Mouse (Mus musculus): ENCODE measurements around the gene Mbtps1. TPM values are rescaled to one million over a fixed set of nuclear protein-coding genes. Genes with fewer than 3 reads are reported as not detected.

The Mbtps1 gene
- polyA plus RNA-seq, 1 experiment from 2014 or later, result 59.5 TPM

DNA sequence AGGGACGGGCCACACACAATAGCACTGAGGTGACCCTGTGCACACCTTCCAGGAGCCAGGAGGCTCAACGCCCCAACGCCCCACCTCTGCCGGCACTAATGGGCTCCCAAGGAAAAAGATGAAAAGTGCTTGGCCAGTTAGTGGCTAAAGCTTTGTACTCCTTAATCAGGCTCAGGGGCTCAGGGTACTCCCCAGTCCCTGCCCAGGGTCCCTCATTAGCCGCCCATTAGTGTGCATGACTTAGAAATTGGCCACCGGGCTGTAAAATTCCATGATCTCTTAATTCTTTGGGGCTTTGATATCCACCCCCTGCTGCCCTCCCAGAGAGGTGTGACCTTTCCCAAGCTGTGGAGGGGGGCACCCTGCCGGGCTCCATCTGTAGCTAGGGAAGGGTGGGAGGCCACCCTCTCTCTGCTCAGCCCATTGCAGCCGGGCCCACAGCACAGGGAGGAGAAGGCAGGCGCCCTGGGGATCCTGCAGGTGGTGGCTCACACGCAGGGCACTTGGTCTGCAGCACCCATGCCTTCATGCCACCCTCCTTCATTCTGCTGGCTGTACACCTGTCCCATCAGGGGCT, 55.3 kb downstream of the Mbtps1 start:
- Histone ChIP-seq H3K4me1 (ENCODE audit: control insufficient read depth, insufficient read depth, low read length) (peaks cover 10% of the 10 kb centered on the region; the same call in 1 of the 2 replicates), H3K27ac (replicated peaks; ENCODE audit: low read depth, low read length) (no peak overlapping the region), H3K36me3 (ENCODE audit: control insufficient read depth, insufficient read depth, low read length) (peaks cover 22% of the 10 kb centered on the region), H3K4me2 (ENCODE audit: low read length) (no peak overlapping the region), H3K4me3 (replicated peaks; ENCODE audit: low read depth, low read length) (no peak overlapping the region), H3K9ac (replicated peaks; ENCODE audit: low read length) (no peak overlapping the region), H3K27me3 (ENCODE audit: control insufficient read depth, insufficient read depth, low read length) (no peaks in the 10 kb centered on the region), H3K9me3 (ENCODE audit: control insufficient read depth, low read length) (no peaks in the 10 kb centered on the region)
- no peak for ATAC-seq (ENCODE audit: low FRiP score, low TSS enrichment)
- no peak for DNase-seq
- 35% methylated on average over 10 of the region's 10 CpGs for WGBS

DNA sequence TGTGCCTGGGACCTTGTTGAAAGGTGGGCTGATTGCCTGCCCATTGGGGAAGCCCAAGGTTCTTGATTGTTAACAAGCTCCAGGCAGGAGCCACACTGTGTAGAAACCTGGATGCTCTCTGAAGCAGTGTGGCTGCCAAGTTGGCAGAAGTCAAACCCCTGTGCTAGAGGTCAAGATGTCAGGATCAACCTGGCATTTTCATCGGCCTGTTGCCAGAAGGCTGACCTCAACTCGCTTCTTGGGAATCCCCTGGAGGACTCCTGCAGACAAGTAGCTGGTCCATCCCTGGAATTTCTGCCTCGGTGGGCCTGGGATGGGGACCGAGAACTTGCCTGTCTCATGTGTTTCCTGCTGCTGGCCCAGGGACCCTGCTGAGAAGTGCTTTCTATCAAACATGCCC, 56.4 kb downstream of the Mbtps1 start:
- no peak for ATAC-seq (ENCODE audit: low FRiP score, low TSS enrichment)
- WGBS, result 74% methylated on average over 4 of the region's 4 CpGs
- no peak for DNase-seq
- no peak overlapping the region for H3K27ac ChIP-seq (replicated peaks; ENCODE audit: low read depth, low read length)
- peaks cover 12% of the 10 kb centered on the region for H3K36me3 ChIP-seq (ENCODE audit: control insufficient read depth, insufficient read depth, low read length)
- H3K9me3 ChIP-seq (ENCODE audit: control insufficient read depth, low read length), result no peaks in the 10 kb centered on the region
- H3K9ac ChIP-seq (replicated peaks; ENCODE audit: low read length), result no peak overlapping the region
- peaks cover 10% of the 10 kb centered on the region; the same call in 1 of the 2 replicates for H3K4me1 ChIP-seq (ENCODE audit: control insufficient read depth, insufficient read depth, low read length)
- no peaks in the 10 kb centered on the region for H3K27me3 ChIP-seq (ENCODE audit: control insufficient read depth, insufficient read depth, low read length)
- H3K4me2 ChIP-seq (ENCODE audit: low read length), result no peak overlapping the region
- no peak overlapping the region for H3K4me3 ChIP-seq (replicated peaks; ENCODE audit: low read depth, low read length)

- DNase-seq, result no peak
- WGBS, result 51% methylated on average over 5 of the region's 5 CpGs
Observed at GRCm38 (mm10) chr8:119501598-119501997, 56.9 kb downstream of the Mbtps1 start, which contains the start of gene Slc38a8. Gene Slc38a8 (minus strand): TSS chr8:119501698.

DNA sequence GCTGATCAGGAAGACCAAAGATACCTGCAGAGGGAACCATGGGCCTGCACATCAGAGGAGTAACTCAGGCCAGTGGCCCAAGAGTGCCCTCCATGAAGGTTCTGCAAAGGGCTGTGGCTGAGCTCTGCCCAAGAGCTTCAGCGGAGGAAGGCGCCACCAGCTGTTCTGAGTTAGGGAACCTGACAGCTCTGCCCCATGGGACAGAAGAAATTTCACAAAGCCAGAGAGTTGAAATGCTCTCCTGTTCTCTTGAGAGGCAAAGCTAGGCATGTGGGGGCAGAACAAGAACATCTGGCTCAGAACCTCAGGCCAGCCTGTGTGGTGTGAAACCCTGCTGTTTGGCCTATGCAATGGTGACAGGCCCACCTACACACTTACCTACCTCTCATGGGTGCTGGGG, 58.7 kb downstream of the Mbtps1 start:
- H3K27me3 ChIP-seq (ENCODE audit: control insufficient read depth, insufficient read depth, low read length), result no peaks in the 10 kb centered on the region
- 92% methylated on average over 2 of the region's 2 CpGs for WGBS

More at GRCm38 (mm10) chr8:119501598-119501997, 56.9 kb downstream of the Mbtps1 start, which contains the start of gene Slc38a8:
- H3K9me3 ChIP-seq (ENCODE audit: control insufficient read depth, low read length), result no peaks in the 10 kb centered on the region
- H3K4me2 ChIP-seq (ENCODE audit: low read length), result no peak within 1 kb of the TSS
- H3K4me3 ChIP-seq (replicated peaks; ENCODE audit: low read depth, low read length), result no peak within 1 kb of the TSS
- ATAC-seq (ENCODE audit: low FRiP score, low TSS enrichment), result no peak
- peaks cover 10% of the 10 kb centered on the region; the same call in 1 of the 2 replicates for H3K4me1 ChIP-seq (ENCODE audit: control insufficient read depth, insufficient read depth, low read length)
- H3K27me3 ChIP-seq (ENCODE audit: control insufficient read depth, insufficient read depth, low read length), result no peaks in the 10 kb centered on the region
- H3K9ac ChIP-seq (replicated peaks; ENCODE audit: low read length), result no peak within 1 kb of the TSS
- peaks cover 10% of the 10 kb centered on the region; the same call in 1 of the 2 replicates for H3K36me3 ChIP-seq (ENCODE audit: control insufficient read depth, insufficient read depth, low read length)
- H3K27ac ChIP-seq (replicated peaks; ENCODE audit: low read depth, low read length), result no peak within 1 kb of the TSS

DNA sequence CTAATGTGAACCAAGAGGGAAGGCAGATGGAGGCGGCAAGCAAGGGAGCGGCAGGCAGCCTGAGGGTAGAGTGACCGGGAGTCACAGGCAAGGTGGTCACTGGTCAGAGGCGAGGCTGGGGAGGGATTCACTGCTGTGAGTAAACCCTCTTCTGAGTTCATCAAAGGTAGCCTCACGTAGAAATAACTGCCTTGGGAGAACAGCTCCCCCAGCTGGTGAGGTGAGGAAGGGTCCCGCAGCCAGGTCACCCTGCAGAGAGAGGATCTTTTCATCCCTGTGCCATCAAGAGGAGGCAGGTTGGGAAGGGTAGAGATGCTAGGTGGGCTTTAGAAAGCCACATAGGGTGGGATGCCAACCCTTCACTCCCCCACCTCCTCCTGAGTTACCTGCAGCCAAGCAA, 61.7 kb downstream of the Mbtps1 start:
- Histone ChIP-seq H3K36me3 (ENCODE audit: control insufficient read depth, insufficient read depth, low read length) (no peaks in the 10 kb centered on the region), H3K4me1 (ENCODE audit: control insufficient read depth, insufficient read depth, low read length) (no peaks in the 10 kb centered on the region; the same call in 1 of the 2 replicates), H3K27ac (replicated peaks; ENCODE audit: low read depth, low read length) (no peak overlapping the region), H3K9me3 (ENCODE audit: control insufficient read depth, low read length) (no peaks in the 10 kb centered on the region), H3K27me3 (ENCODE audit: control insufficient read depth, insufficient read depth, low read length) (no peaks in the 10 kb centered on the region), H3K4me3 (replicated peaks; ENCODE audit: low read depth, low read length) (no peak overlapping the region), H3K9ac (replicated peaks; ENCODE audit: low read length) (no peak overlapping the region), H3K4me2 (ENCODE audit: low read length) (no peak overlapping the region)
- DNase-seq, result no peak
- no peak for ATAC-seq (ENCODE audit: low FRiP score, low TSS enrichment)
- 33% methylated on average over 6 of the region's 6 CpGs for WGBS

More for the DNA sequence above, 58.7 kb downstream of the Mbtps1 start:
- Histone ChIP-seq H3K36me3 (ENCODE audit: control insufficient read depth, insufficient read depth, low read length) (no peaks in the 10 kb centered on the region), H3K9me3 (ENCODE audit: control insufficient read depth, low read length) (no peaks in the 10 kb centered on the region), H3K27ac (replicated peaks; ENCODE audit: low read depth, low read length) (no peak overlapping the region), H3K4me1 (ENCODE audit: control insufficient read depth, insufficient read depth, low read length) (peaks cover under 1% of the 10 kb centered on the region; the same call in 1 of the 2 replicates), H3K4me2 (ENCODE audit: low read length) (no peak overlapping the region), H3K4me3 (replicated peaks; ENCODE audit: low read depth, low read length) (no peak overlapping the region), H3K9ac (replicated peaks; ENCODE audit: low read length) (no peak overlapping the region)
- ATAC-seq (ENCODE audit: low FRiP score, low TSS enrichment) (no peak), DNase-seq (no peak)

DNA sequence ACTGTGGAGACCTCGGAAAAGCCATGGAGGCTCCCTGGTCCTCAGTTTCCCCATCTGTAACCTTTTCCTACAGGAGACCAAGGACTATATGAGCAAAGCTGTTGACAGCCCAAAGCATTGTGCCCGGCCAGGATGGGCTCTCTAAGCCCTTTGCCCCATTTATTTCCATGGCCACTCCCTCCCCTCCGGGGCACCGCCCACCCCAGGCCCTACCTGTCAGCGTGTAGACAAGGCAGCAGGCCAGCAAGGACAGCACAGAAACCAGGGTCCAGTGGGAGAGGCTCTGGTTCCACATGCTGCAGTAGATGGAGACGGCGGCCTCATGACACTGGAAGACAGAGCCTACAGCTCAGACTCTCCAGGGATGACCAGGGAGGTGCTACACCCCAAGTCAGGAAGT, 71.4 kb downstream of the Mbtps1 start:
- Histone ChIP-seq H3K4me1 (ENCODE audit: control insufficient read depth, insufficient read depth, low read length) (peaks cover 10% of the 10 kb centered on the region; the same call in 1 of the 2 replicates), H3K4me2 (ENCODE audit: low read length) (no peak overlapping the region), H3K27me3 (ENCODE audit: control insufficient read depth, insufficient read depth, low read length) (no peaks in the 10 kb centered on the region), H3K27ac (replicated peaks; ENCODE audit: low read depth, low read length) (no peak overlapping the region), H3K36me3 (ENCODE audit: control insufficient read depth, insufficient read depth, low read length) (no peaks in the 10 kb centered on the region), H3K4me3 (replicated peaks; ENCODE audit: low read depth, low read length) (no peak overlapping the region), H3K9me3 (ENCODE audit: control insufficient read depth, low read length) (no peaks in the 10 kb centered on the region), H3K9ac (replicated peaks; ENCODE audit: low read length) (no peak overlapping the region)
- 81% methylated on average over 7 of the region's 7 CpGs for WGBS
- DNase-seq, result no peak
- no peak for ATAC-seq (ENCODE audit: low FRiP score, low TSS enrichment)

GRCm38 (mm10) chr8:119484145-119484896, 74.2 kb downstream of the Mbtps1 start:
- Histone ChIP-seq H3K9ac (replicated peaks; ENCODE audit: low read length) (no peak overlapping the region), H3K27ac (replicated peaks; ENCODE audit: low read depth, low read length) (no peak overlapping the region), H3K4me1 (ENCODE audit: control insufficient read depth, insufficient read depth, low read length) (no peaks in the 10 kb centered on the region), H3K9me3 (ENCODE audit: control insufficient read depth, low read length) (no peaks in the 10 kb centered on the region), H3K4me3 (replicated peaks; ENCODE audit: low read depth, low read length) (no peak overlapping the region), H3K4me2 (ENCODE audit: low read length) (no peak overlapping the region), H3K27me3 (ENCODE audit: control insufficient read depth, insufficient read depth, low read length) (no peaks in the 10 kb centered on the region), H3K36me3 (ENCODE audit: control insufficient read depth, insufficient read depth, low read length) (no peaks in the 10 kb centered on the region)
- 84% methylated on average over 11 of the region's 11 CpGs for whole genome bisulfite sequencing
- no peak for ATAC-seq (ENCODE audit: low FRiP score, low TSS enrichment)
- no peak for DNase-seq

DNA sequence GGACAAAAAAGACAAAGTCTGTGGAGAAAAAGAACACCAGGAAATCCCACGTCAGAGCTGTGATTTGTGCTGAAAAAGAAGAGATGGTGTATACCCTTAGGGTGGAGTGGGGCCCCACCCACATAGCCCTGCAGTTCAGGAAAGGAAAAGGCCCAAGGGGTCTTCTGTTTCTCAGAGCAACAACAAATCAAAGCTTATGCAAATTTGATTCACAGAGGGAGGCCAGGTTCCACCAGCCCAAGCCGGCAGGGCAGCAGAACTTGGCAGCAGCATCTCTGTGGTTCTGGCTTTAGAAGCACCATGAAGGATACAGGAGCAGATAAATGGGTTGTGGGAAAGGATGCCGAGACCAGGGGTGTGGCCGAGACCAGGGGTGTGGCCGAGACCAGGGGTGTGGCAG, 79.9 kb downstream of the Mbtps1 start:
- H3K4me3 ChIP-seq (replicated peaks; ENCODE audit: low read depth, low read length), result no peak overlapping the region
- H3K36me3 ChIP-seq (ENCODE audit: control insufficient read depth, insufficient read depth, low read length), result no peaks in the 10 kb centered on the region
- no peak overlapping the region for H3K4me2 ChIP-seq (ENCODE audit: low read length)
- ATAC-seq (ENCODE audit: low FRiP score, low TSS enrichment), result no peak
- no peak overlapping the region for H3K27ac ChIP-seq (replicated peaks; ENCODE audit: low read depth, low read length)
- H3K9ac ChIP-seq (replicated peaks; ENCODE audit: low read length), result no peak overlapping the region
- no peaks in the 10 kb centered on the region for H3K27me3 ChIP-seq (ENCODE audit: control insufficient read depth, insufficient read depth, low read length)
- H3K9me3 ChIP-seq (ENCODE audit: control insufficient read depth, low read length), result no peaks in the 10 kb centered on the region
- 29% methylated on average over 5 of the region's 5 CpGs for WGBS
- no peaks in the 10 kb centered on the region for H3K4me1 ChIP-seq (ENCODE audit: control insufficient read depth, insufficient read depth, low read length)
- no peak for DNase-seq

DNA sequence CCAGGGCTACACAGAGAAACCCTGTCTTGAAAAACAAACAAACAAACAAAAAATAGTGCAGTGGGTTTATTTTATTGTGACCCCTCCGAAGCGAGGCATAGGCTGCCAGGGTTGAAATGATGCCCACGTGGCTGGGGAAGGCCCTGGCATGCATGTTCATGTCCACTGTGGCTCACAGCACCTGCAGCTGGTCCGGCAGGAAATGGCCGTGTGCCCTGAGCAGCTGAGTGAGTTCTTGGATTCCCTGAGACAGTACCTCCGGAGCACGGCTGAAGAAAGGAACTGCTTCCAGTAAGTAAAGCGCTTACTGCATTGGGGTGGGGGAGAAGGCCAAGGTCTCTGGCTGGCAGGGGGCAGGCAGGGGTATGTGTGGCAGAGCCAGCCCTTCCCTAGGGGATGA, 90.4 kb downstream of the Mbtps1 start:
- DNase-seq (no peak), ATAC-seq (ENCODE audit: low FRiP score, low TSS enrichment) (no peak)
- no peak overlapping the region for H3K4me2 ChIP-seq (ENCODE audit: low read length)
- H3K36me3 ChIP-seq (ENCODE audit: control insufficient read depth, insufficient read depth, low read length), result no peaks in the 10 kb centered on the region
- peaks cover 34% of the 10 kb centered on the region for H3K4me1 ChIP-seq (ENCODE audit: control insufficient read depth, insufficient read depth, low read length)
- no peak overlapping the region for H3K27ac ChIP-seq (replicated peaks; ENCODE audit: low read depth, low read length)
- no peak overlapping the region for H3K4me3 ChIP-seq (replicated peaks; ENCODE audit: low read depth, low read length)
- WGBS, result 93% methylated on average over 8 of the region's 8 CpGs
- no peak overlapping the region for H3K9ac ChIP-seq (replicated peaks; ENCODE audit: low read length)
- no peaks in the 10 kb centered on the region for H3K9me3 ChIP-seq (ENCODE audit: control insufficient read depth, low read length)
- H3K27me3 ChIP-seq (ENCODE audit: control insufficient read depth, insufficient read depth, low read length), result 0 out of 2 replicates have a peak, but pooled peaks cover 3% of the 10 kb centered on the region

Data from midbrain, embryonic 14.5 days (tissue).